Mouse (Mus musculus) testis, adult 10 weeks (tissue): ENCODE data around the gene Ptprm. TPM values are rescaled to one million over a fixed set of nuclear protein-coding genes. Genes with fewer than 3 reads are reported as not detected.

Experiments used
- polyA plus RNA-seq: library from polyadenylated mRNA; stranded (reverse); fragments of 350-450 nt; fragmentation: Illumina TruSeq; extraction: RNeasy Lipid Tissue Mini Kit (QIAGEN cat#74804); gene quantifications from one replicate; pipeline ENCODE4 v1.2.3, GENCODE M21; 2014; ENCODE audit warnings: low read depth, low replicate concordance

The Ptprm gene
- 4.2 TPM for polyA plus RNA-seq

DNA sequence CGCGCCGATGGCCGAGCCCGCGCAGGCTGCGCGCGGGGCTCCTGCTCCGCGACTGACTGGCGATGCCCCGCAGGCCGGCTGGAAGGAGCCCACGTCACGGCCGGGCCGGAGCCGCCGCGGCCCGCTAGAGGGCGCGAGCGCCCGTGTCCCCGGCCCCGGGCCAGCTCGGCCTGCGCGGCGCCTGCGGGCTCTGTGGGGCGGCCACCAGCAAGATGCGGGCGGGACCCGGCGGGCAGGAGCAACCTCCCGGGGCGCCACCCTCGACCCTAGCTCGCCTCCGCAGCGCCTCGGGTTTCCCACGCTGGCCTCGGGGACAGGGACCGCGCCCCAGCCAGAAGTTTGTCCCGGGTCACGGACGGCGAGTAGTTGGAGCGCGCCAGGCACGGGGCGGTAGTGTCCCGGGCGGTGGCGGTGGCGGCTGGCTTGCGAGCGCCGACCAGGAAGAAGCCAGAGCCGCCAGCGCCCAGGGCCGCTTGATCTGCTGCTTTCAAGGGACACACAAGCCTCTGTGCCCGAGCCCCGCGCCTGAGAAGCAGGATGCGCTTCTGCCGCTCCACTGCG, at the start of gene Ptprm:
Ptprm (minus strand) TSS at position 7 of the 561 bp plus-strand sequence.

